Mouse (Mus musculus) bone marrow macrophage, adult 2 months (primary cell): ENCODE measurements around the gene Txnl4b.

Source experiments
- CTCF ChIP-seq: IDR thresholded peaks from 2 replicates; pipeline ENCODE4 v1.5.1; 2012; ENCODE audit warnings: low read depth, mild to moderate bottlenecking, low read length, moderate library complexity
- POLR2A ChIP-seq: IDR thresholded peaks from 2 replicates; pipeline ENCODE4 v1.6.1; 2012; ENCODE audit warnings: mild to moderate bottlenecking, low read depth, low read length, borderline replicate concordance

DNA sequence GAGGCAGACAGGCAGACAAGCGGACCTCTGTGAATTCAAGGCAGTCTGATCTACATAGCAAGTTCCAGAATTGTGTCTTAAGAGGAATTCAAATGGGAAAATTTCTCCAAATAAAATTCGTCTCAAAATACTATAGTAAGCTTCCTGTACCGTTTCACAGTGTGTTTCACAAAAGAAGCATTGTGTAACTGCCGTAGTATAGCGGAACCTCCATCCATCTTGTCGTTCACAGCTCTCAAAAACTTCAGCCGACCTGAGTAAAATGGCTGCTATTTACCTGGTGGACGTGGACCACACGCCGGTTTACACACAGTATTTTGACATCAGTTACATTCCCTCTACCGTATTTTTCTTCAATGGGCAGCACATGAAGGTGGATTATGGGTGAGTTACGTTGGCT, 5.4 kb downstream of the Txnl4b start:
- TF ChIP-seq POLR2A (no peak), CTCF (no peak)
